Mouse (Mus musculus) hindbrain, embryonic 13.5 days (tissue): ENCODE data around the gene Ssb. TPM values are rescaled to one million over a fixed set of nuclear protein-coding genes. Genes with fewer than 3 reads are reported as not detected.

ENCODE experiments used
- ATAC-seq: fragments of 200-750 bp; cut with Nextera tagmentation; 2 replicates; pipeline ENCODE4 v1.8.0; 2017; ENCODE audit warnings: moderate TSS enrichment; ENCODE audit not compliant: low FRiP score
- H3K27ac ChIP-seq: fragments of 300-500 bp; sonication (generic); 2 replicates; pipeline ENCODE4 v1.5.1; 2015; ENCODE audit warnings: inconsistent platforms, mild to moderate bottlenecking, moderate library complexity
- H3K27me3 ChIP-seq: fragments of 300-500 bp; sonication (generic); 2 replicates; pipeline ENCODE4 v1.6.1; 2015; ENCODE audit warnings: mild to moderate bottlenecking, inconsistent platforms
- H3K36me3 ChIP-seq: fragments of 300-500 bp; sonication (generic); 2 replicates; pipeline ENCODE4 v1.6.1; 2015; ENCODE audit warnings: mild to moderate bottlenecking, inconsistent platforms
- H3K4me1 ChIP-seq: fragments of 300-500 bp; sonication (generic); replicated peaks from 2 replicates; pipeline ENCODE4 v1.6.1; 2015; ENCODE audit warnings: inconsistent platforms
- H3K4me2 ChIP-seq: fragments of 300-500 bp; sonication (generic); 2 replicates; pipeline ENCODE4 v1.6.1; 2015; ENCODE audit warnings: inconsistent platforms, mild to moderate bottlenecking, moderate library complexity
- H3K4me3 ChIP-seq: fragments of 300-500 bp; sonication (generic); 2 replicates; pipeline ENCODE4 v1.5.1; 2015; ENCODE audit warnings: mild to moderate bottlenecking, inconsistent platforms
- H3K9ac ChIP-seq: fragments of 300-500 bp; sonication (generic); 2 replicates; pipeline ENCODE4 v1.6.1; 2015; ENCODE audit warnings: mild to moderate bottlenecking, inconsistent platforms
- H3K9me3 ChIP-seq: fragments of 300-500 bp; sonication (generic); 2 replicates; pipeline ENCODE4 v1.6.1; 2016; ENCODE audit warnings: inconsistent platforms
- WGBS: fragments of 180-500 bp; shearing (Covaris S2); methylation state at CpG from one replicate; pipeline ENCODE4 v1.1.7; 2015; 5-methylcytosine and 5-hydroxymethylcytosine counted together
- polyA plus RNA-seq: library from polyadenylated mRNA; unstranded; fragments of >200 nt; fragmentation: Nextera tagmentation; extraction: Ambion mirVana; gene quantifications from 2 replicates; pipeline ENCODE4 v1.2.1, GENCODE M21; 2015

Ssb gene
- polyA plus RNA-seq, result 335 and 355 TPM in 2 replicates

DNA sequence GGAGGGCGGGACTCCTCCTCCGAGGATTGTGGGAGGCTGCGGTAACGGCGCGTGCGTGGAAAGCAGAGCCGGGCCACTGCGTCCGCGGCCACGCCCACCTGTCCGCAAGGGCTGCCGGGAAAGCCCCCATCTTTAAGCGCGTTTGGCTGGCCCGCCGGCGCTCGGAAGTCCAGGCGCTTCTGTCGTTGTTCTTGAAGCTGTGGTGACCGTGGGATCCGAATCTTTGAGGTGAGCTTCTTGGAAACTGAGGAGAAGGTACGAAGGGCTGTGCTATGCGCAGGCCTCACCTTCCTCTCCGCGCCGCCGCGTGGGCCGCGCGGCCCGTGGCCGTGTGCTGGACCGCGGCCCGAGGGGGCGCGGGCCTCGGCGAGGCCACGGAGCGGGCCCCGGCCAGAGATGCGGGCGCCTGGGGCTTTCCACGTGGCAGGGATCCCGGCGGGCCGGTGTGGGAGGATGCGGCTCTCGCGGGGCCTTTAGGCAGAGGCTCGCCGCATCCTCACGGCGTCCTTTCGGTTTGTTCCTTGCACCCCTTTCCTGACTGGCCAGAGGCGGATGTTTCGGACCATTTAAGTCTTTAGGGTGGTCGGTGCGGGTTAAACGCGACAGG, at the start of gene Ssb:
TSS of gene Ssb (plus strand) at position 78 of the 607 bp plus-strand sequence.
- under 1% methylated on average over 60 of the region's 66 CpGs for WGBS
- H3K9ac ChIP-seq, result peak within 1 kb of the TSS; percentile 100
- ATAC-seq, result peak; percentile 97

DNA sequence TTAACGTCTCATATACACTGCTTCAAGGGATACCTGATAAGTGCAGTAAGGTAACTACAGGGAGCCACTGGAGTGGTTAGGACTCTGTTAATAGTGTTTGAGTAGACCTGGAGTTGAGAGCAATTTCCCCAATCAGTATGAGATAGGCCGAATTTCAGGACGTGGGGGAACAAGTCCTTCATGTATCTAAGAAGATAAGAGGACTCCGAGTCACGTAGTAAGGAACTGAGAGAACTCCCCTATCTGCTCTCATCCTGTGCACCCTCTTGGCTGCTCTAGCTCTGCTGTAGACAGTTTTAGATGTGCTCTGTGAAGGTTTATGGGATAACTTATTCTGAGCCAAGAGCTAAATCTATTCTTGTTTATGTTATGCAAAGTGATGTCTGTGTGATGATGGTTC, 44.8 kb upstream of the Ssb start:
- H3K27ac ChIP-seq, result no peak overlapping the region
- H3K9me3 ChIP-seq, result no peaks in the 10 kb centered on the region
- H3K4me1 ChIP-seq, result peaks cover 1% of the 10 kb centered on the region
- no peak overlapping the region for H3K4me3 ChIP-seq
- WGBS, result 88% methylated on average over 5 of the region's 5 CpGs
- H3K27me3 ChIP-seq, result no peaks in the 10 kb centered on the region
- ATAC-seq, result no peak
- no peaks in the 10 kb centered on the region for H3K36me3 ChIP-seq
- H3K4me2 ChIP-seq, result no peak overlapping the region
- H3K9ac ChIP-seq, result no peak overlapping the region

More for the DNA sequence above, at the start of gene Ssb:
- H3K4me3 ChIP-seq, result peak within 1 kb of the TSS; percentile 99
- peaks cover 4% of the 10 kb centered on the region; the same call in 1 of the 2 replicates for H3K36me3 ChIP-seq
- no peaks in the 10 kb centered on the region for H3K9me3 ChIP-seq
- H3K4me1 ChIP-seq, result peaks cover 31% of the 10 kb centered on the region
- H3K27me3 ChIP-seq, result no peaks in the 10 kb centered on the region
- H3K4me2 ChIP-seq, result peak within 1 kb of the TSS; percentile 82
- H3K27ac ChIP-seq, result peak within 1 kb of the TSS; percentile 92

DNA sequence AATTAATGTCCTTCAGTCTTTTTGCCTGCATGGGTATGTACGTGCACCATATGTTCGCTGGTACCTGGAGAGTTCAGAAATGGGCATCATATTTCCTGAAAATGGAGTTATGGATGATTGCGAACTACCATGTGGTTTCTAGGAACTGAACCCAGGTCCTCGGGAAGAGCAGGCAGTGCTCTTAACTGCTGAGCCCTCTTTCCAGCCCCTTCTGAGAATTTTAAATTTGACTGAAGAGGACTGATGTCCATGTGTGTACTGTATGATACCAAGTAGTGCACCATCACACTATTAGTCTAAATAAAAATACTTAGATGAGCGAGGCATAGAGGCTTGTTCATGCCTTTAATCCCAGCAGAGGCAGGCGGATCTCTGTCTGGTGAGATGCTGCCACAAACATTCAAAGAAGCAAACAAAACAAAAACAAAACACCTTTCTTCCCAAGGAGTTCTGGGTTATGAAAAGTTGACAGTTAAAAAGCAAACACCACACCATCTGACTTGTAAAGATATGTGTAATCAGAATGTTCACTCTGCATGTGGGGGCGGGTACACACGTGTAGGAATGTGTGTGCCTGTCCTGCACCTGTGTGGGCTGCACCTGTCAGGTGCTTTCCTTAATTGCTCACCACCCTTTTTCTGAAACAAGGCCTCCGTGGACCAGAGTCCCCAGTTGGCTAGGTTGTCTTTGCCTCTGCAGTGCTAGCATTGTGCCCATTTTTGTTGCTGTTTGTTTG, 42.8 kb upstream of the Ssb start:
- no peak overlapping the region for H3K9ac ChIP-seq
- no peak overlapping the region for H3K4me2 ChIP-seq
- no peaks in the 10 kb centered on the region for H3K9me3 ChIP-seq
- WGBS, result 89% methylated on average over 9 of the region's 9 CpGs
- peaks cover 9% of the 10 kb centered on the region for H3K4me1 ChIP-seq
- H3K4me3 ChIP-seq, result no peak overlapping the region
- H3K27me3 ChIP-seq, result no peaks in the 10 kb centered on the region
- H3K27ac ChIP-seq, result no peak overlapping the region
- H3K36me3 ChIP-seq, result no peaks in the 10 kb centered on the region
- ATAC-seq, result no peak

DNA sequence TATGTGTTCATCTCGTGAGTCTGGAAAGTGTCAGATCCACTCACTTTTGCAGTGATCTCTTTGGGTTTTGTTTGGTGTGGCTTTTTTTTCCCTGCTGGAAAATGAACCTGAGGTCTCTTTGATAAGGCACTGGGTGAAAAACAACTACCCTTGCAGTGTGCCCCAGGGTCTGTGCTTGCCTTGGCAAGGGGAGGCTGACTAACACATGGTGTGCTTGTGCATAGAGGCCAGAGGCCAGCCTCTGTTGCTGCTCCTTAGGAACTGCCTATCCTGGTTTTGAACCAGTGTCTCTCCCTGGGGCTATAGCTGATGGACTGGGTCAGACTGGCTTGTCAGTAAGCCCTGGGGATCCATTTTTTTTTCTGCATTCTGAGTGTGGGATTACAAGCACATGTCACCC, 41.2 kb upstream of the Ssb start:
- ATAC-seq, result no peak
- WGBS, result 71% methylated on average over 1 of the region's 1 CpGs

DNA sequence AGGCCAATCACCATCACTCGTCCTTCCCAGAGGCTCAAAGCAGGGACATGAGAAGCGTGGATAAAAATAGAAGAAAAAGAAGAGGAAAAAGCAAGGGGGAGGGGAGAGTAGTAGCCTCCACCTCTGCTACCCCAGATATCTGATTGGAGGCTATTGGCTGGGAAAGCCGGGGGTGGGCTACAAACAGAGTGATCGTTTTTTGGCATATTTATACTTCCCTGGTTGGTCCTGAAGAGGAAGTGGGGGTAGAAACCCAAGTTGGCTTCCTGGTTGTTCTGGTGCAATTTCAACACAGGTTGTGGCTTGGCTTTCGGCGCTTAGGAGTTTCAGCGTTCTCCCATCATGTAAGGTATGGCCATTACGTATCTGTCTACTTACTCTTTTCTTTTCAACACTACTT, 39.7 kb upstream of the Ssb start, which contains the start of gene Klhl23:
TSS of gene Klhl23 (plus strand) at position 234 of the 400 bp plus-strand sequence.
- no peaks in the 10 kb centered on the region for H3K9me3 ChIP-seq
- H3K4me2 ChIP-seq, result peak within 1 kb of the TSS; percentile 80
- no peaks in the 10 kb centered on the region for H3K27me3 ChIP-seq
- WGBS, result 27% methylated on average over 8 of the region's 8 CpGs
- peak within 1 kb of the TSS; percentile 94 for H3K9ac ChIP-seq
- peak within 1 kb of the TSS; percentile 87 for H3K4me3 ChIP-seq
- H3K4me1 ChIP-seq, result peaks cover 38% of the 10 kb centered on the region
- H3K36me3 ChIP-seq, result peaks cover 4% of the 10 kb centered on the region; the same call in 1 of the 2 replicates
- H3K27ac ChIP-seq, result peak within 1 kb of the TSS; percentile 95
- ATAC-seq, result no peak

More for the DNA sequence above, 41.2 kb upstream of the Ssb start:
- Histone ChIP-seq H3K36me3 (no peaks in the 10 kb centered on the region; the same call in 1 of the 2 replicates), H3K4me2 (no peak overlapping the region), H3K9me3 (no peaks in the 10 kb centered on the region), H3K4me1 (peaks cover 26% of the 10 kb centered on the region), H3K27ac (no peak overlapping the region), H3K4me3 (no peak overlapping the region), H3K27me3 (no peaks in the 10 kb centered on the region), H3K9ac (no peak overlapping the region)

DNA sequence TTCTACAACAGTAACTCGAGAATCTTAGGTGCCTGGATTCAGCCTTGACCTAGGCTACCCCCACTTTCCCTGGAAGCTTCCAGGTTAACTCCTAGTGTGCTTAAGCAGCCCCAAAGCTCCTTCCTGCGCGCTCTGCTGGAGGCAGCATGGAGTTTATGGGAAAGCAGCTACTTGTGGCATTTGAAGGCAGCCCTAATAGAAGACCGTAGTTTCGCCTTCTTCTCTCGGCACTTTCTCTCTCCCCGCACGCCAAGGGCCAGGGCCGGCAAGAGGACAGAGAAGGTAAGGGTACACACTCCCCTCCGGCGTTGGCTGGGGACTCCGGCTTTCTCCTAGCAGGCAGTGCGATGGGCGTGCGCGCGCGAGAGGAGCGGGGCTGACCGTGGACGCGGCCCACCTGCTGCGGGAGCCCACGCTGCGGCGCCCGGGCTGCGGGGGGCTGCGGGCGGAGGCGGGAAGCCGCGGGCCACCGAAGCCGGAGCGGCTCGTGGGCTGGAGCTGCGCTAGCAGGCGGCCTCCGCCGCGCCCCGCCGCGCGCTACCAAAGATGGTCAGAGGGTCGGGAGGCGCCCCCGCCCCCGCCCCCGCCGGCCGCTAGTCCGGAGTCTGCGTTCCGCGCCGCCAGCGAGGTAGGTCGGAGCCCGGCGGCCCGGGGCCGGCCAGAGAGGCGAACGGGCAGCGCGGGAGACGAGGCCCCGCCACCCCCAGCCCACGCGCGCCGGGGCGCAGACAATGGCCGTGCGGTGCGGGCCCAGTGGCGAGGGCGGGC, 38.8 kb upstream of the Ssb start:
- no peaks in the 10 kb centered on the region for H3K27me3 ChIP-seq
- WGBS, result 1% methylated on average over 64 of the region's 80 CpGs
- peak overlapping the region; percentile 87 for H3K4me3 ChIP-seq
- peak overlapping the region; percentile 95 for H3K27ac ChIP-seq
- H3K9ac ChIP-seq, result peak overlapping the region; percentile 94
- peaks cover 40% of the 10 kb centered on the region for H3K4me1 ChIP-seq
- H3K9me3 ChIP-seq, result no peaks in the 10 kb centered on the region
- peak overlapping the region; percentile 80 for H3K4me2 ChIP-seq
- peaks cover 6% of the 10 kb centered on the region; the same call in 1 of the 2 replicates for H3K36me3 ChIP-seq
- ATAC-seq, result peak; percentile 80

DNA sequence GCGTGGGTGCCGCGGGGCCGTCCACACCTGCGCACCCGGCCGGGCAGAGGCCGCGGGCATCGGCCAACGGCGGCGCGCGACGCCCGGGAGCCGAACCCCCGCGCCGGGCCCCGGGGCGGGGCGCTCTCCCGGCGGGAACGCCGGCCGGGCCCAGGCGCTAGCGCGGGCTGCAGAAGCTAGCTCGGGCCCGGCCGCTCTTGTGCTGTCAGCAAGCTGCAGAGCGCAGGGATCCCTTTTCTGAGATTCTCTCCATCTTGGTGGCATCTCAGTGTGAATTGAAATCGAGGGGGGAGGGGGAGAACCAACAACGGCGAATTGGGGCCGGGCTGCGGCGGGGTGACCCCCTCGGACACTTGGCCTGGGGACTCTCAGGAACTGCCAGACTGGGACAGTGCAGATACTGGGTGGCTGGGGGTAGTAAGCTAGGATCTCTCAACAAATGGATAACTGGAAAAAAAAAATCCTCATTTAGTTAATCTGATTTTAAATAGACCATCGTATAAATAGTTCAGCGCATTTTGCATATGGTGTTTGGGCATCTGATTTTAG, 38.2 kb upstream of the Ssb start:
- peak; percentile 82 for ATAC-seq
- peak overlapping the region; percentile 95 for H3K27ac ChIP-seq
- WGBS, result 3% methylated on average over 36 of the region's 45 CpGs
- no peaks in the 10 kb centered on the region for H3K27me3 ChIP-seq
- H3K4me1 ChIP-seq, result peaks cover 43% of the 10 kb centered on the region
- peak overlapping the region; percentile 87 for H3K4me3 ChIP-seq
- no peaks in the 10 kb centered on the region for H3K9me3 ChIP-seq
- H3K36me3 ChIP-seq, result peaks cover 9% of the 10 kb centered on the region
- peak overlapping the region; percentile 94 for H3K9ac ChIP-seq
- peak overlapping the region; percentile 80 for H3K4me2 ChIP-seq

DNA sequence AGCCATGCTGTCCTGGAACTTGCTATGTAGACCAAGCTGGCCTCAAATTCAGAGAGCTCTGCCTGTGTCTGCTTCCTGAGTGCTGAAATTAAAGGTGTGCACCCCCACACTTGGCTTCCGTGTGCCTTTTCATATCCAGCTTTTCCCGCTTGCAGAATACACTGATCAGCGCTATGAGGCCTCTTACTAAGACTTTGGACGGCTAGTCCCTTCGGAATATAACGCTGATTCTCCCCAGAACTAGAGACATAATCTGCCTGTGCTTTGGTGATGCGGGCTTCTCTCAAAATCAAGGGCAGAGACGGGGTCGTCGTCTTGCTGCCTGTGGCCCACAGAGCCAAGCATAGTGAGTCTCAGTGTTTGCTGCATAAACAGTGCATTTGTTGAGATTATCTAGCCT, 35.5 kb upstream of the Ssb start:
- Histone ChIP-seq H3K9me3 (no peaks in the 10 kb centered on the region), H3K9ac (0 out of 2 replicates have a peak overlapping the region, but pooled peaks have one; percentile 26), H3K4me2 (no peak overlapping the region), H3K27ac (peak overlapping the region; percentile 10; the same call in 1 of the 2 replicates), H3K4me3 (no peak overlapping the region), H3K36me3 (peaks cover 33% of the 10 kb centered on the region), H3K27me3 (no peaks in the 10 kb centered on the region), H3K4me1 (peaks cover 46% of the 10 kb centered on the region)
- no peak for ATAC-seq
- 85% methylated on average over 10 of the region's 10 CpGs for whole genome bisulfite sequencing

DNA sequence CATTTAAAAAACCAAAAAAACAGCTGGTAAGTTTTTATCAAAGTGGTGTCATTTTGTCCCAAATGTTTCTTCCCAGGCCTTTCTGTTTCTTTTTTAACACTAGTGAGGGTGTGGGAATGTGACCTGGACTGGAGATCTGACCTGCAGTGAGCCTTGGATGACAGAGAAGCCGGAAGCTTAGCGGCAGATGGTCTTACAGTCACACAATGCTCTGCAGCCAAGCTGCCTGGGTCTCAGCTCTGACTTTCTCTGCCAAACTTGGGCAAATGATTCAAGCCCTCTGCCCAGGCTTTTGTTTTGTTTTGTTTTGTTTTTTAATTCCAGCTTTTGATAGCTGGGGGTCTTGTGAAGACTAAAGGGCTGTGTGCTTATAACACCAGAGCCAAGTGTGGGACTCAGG, 35.0 kb upstream of the Ssb start:
- Histone ChIP-seq H3K27me3 (no peaks in the 10 kb centered on the region), H3K4me2 (no peak overlapping the region), H3K36me3 (peaks cover 38% of the 10 kb centered on the region), H3K9ac (peak overlapping the region; percentile 26; the same call in 1 of the 2 replicates), H3K4me1 (peaks cover 46% of the 10 kb centered on the region), H3K4me3 (no peak overlapping the region), H3K9me3 (no peaks in the 10 kb centered on the region), H3K27ac (no peak overlapping the region; the same call in 1 of the 2 replicates)
- 60% methylated on average over 2 of the region's 2 CpGs for WGBS
- no peak for ATAC-seq

DNA sequence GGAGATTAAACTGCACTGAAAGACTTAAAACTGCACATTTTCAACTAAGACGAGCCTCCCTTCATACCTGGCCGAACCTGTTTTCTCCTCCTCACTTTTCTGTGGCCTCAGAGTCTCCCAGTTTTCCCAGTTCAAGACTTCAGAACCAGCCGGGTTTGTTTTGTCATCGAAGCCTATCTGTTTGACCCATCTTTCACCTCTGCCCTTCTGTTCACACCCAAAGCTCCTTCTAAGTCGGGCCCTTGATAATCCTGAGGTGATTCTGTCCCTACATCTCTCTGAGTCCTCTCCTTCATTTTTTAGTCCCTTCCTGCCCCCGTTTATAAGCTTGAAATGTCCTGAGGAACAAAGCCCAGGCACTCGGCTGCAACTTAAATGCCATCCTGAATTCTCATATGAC, 33.3 kb upstream of the Ssb start:
- no peak overlapping the region for H3K27ac ChIP-seq
- peaks cover 47% of the 10 kb centered on the region for H3K36me3 ChIP-seq
- peaks cover 38% of the 10 kb centered on the region for H3K4me1 ChIP-seq
- no peak for ATAC-seq
- no peaks in the 10 kb centered on the region for H3K27me3 ChIP-seq
- no peak overlapping the region for H3K9ac ChIP-seq
- H3K9me3 ChIP-seq, result no peaks in the 10 kb centered on the region
- 59% methylated on average over 7 of the region's 7 CpGs for WGBS
- no peak overlapping the region for H3K4me3 ChIP-seq
- H3K4me2 ChIP-seq, result no peak overlapping the region

DNA sequence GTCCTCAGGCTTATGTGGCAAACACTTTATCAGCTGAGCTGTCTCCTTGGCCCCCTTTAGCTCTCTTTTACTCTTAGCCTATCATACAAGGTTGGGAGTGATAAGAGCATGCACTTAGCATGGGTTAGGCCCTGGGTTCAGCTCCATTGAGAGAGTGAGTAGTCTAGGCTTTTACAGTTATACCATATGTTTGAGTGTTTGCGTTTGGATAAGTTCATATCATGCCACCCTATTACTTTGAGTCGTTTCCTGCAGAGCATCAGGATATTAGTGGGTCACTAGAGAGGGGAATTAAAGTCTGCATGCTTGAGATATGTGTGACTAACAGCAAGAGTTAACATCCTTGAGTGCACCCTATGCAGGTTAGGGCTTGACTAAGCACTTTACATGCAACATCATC, 31.7 kb upstream of the Ssb start:
- H3K4me1 ChIP-seq, result peaks cover 26% of the 10 kb centered on the region
- H3K36me3 ChIP-seq, result peaks cover 62% of the 10 kb centered on the region
- H3K4me3 ChIP-seq, result no peak overlapping the region
- no peak overlapping the region for H3K4me2 ChIP-seq
- ATAC-seq, result no peak
- no peak overlapping the region for H3K9ac ChIP-seq
- no peaks in the 10 kb centered on the region for H3K9me3 ChIP-seq
- H3K27me3 ChIP-seq, result no peaks in the 10 kb centered on the region
- WGBS, result 96% methylated on average over 2 of the region's 2 CpGs
- H3K27ac ChIP-seq, result no peak overlapping the region

DNA sequence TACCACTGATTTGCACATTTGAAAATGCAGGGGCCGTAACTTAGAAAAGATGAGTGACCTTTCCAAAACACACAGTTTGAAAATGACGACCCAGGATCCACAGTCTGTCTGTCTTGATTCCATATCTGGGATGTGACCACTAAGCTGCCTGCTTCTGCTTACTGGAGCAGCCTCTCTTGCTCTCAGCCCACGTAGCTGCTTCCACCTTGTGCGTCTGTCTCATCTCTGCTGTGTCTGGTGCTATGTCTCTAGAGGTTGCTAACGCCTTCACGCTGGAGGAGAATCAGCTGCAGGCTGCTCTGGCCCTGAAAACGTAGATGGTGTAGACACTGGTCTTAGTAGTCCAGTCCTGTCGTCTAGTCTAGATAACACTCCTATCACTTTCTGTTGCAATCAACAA, 31.2 kb upstream of the Ssb start:
- H3K27ac ChIP-seq, result no peak overlapping the region
- no peak overlapping the region for H3K4me2 ChIP-seq
- WGBS, result 92% methylated on average over 8 of the region's 8 CpGs
- H3K27me3 ChIP-seq, result no peaks in the 10 kb centered on the region
- H3K36me3 ChIP-seq, result peaks cover 67% of the 10 kb centered on the region
- ATAC-seq, result no peak
- no peak overlapping the region for H3K9ac ChIP-seq
- H3K4me1 ChIP-seq, result peaks cover 22% of the 10 kb centered on the region
- H3K9me3 ChIP-seq, result no peaks in the 10 kb centered on the region
- H3K4me3 ChIP-seq, result no peak overlapping the region
